Mouse (Mus musculus) skeletal muscle tissue, postnatal 0 days (tissue): ENCODE results near the gene Etd. TPM values are rescaled to one million over a fixed set of nuclear protein-coding genes. Genes with fewer than 3 reads are reported as not detected.

ENCODE experiments used
- polyA plus RNA-seq: library from polyadenylated mRNA; unstranded; fragments of >200 nt; fragmentation: Nextera tagmentation; extraction: Ambion mirVana; gene quantifications from 2 replicates; pipeline ENCODE4 v1.2.1, GENCODE M21; 2015

Etd gene
- polyA plus RNA-seq = not detected in 2 replicates

GRCm38 (mm10) chrX:53434618-53435017 is at the start of gene Etd:
TSS of gene Etd (plus strand) at chrX:53434918.

Other genes starting within 250 kb of the Etd start
- 4.6 and 5.7 TPM in 2 replicates for gene Plac1, start 194.8 kb upstream of the Etd start, polyA plus RNA-seq
- gene Fam122b, start 165.1 kb upstream of the Etd start, polyA plus RNA-seq = 18.3 and 19.8 TPM in 2 replicates
- not detected in 2 replicates for gene Fam122c, start 161.5 kb upstream of the Etd start, polyA plus RNA-seq
- 203 and 218 TPM in 2 replicates for gene Mospd1, start 64.4 kb upstream of the Etd start, polyA plus RNA-seq
- 18.7 and 19.4 TPM in 2 replicates for gene Rtl8c, start 173.1 kb downstream of the Etd start, polyA plus RNA-seq
- not detected in 2 replicates for gene Gm14597, start 174.1 kb downstream of the Etd start, polyA plus RNA-seq
- gene Rtl8a, start 208.8 kb downstream of the Etd start, polyA plus RNA-seq = 98.5 and 109 TPM in 2 replicates
- 91.4 and 105 TPM in 2 replicates for gene Rtl8b, start 235.5 kb downstream of the Etd start, polyA plus RNA-seq